Mouse (Mus musculus) lung, adult 2 months (tissue): ENCODE results near the gene Ovol2. TPM values are rescaled to one million over a fixed set of nuclear protein-coding genes. Genes with fewer than 3 reads are reported as not detected.
"Not testable (repeated sequence)": the region's sequence is repeated elsewhere in the genome, so short reads cannot be mapped to it uniquely, and the experiment has no call there.

ENCODE experiments used
- DNase-seq: peaks from one replicate; pipeline ENCODE4 v3.0.0; 2022
- H3K4me1 ChIP-seq: fragments of 200-500 bp; 2 replicates; pipeline ENCODE4 v1.6.1; 2011; ENCODE audit warnings: low read length; ENCODE audit not compliant: control insufficient read depth, insufficient read depth
- H3K4me3 ChIP-seq: fragments of 200-500 bp; replicated peaks from 2 replicates; pipeline ENCODE3; 2011; ENCODE audit warnings: low read depth, mild to moderate bottlenecking, control low read depth, low read length; ENCODE audit errors: extremely low read depth
- CTCF ChIP-seq: fragments of 200-500 bp; IDR thresholded peaks from 2 replicates; pipeline ENCODE4 v1.5.1; 2011; ENCODE audit warnings: mild to moderate bottlenecking, low read length, control low read depth; ENCODE audit not compliant: insufficient read depth
- POLR2A ChIP-seq: fragments of 200-500 bp; IDR thresholded peaks from 2 replicates; pipeline ENCODE4 v1.6.1; 2011; ENCODE audit warnings: low read depth, mild to moderate bottlenecking, control low read depth, low read length, borderline replicate concordance; ENCODE audit errors: extremely low read depth
- WGBS: fragments of 180-500 bp; shearing (Covaris S2); methylation state at CpG from one replicate; pipeline ENCODE4 v1.1.7; 2018; 5-methylcytosine and 5-hydroxymethylcytosine counted together
- polyA plus RNA-seq: library from polyadenylated mRNA; depleted of rRNA; stranded (reverse); fragments of >200 nt; gene quantifications from 2 replicates; pipeline ENCODE4 v1.2.3, GENCODE M21; 2012

Ovol2 gene
- polyA plus RNA-seq, 1 experiment, result 6.7 TPM

- TF ChIP-seq CTCF (peak; percentile 38), POLR2A (no peak)
- no peak for DNase-seq
- whole genome bisulfite sequencing, result 61% methylated on average over 3 of the region's 3 CpGs
- Histone ChIP-seq H3K4me3 (no peak overlapping the region), H3K4me1 (no peaks in the 10 kb centered on the region)
Observed at GRCm38 (mm10) chr2:144348525-144348924, 16.6 kb upstream of the Ovol2 start.

GRCm38 (mm10) chr2:144343158-144343557, 11.2 kb upstream of the Ovol2 start:
- H3K4me1 ChIP-seq, result no peaks in the 10 kb centered on the region
- no peak overlapping the region for H3K4me3 ChIP-seq
- DNase-seq, result no peak
- TF ChIP-seq CTCF (no peak), POLR2A (no peak)
- WGBS, result 39% methylated on average over 4 of the region's 4 CpGs

DNA sequence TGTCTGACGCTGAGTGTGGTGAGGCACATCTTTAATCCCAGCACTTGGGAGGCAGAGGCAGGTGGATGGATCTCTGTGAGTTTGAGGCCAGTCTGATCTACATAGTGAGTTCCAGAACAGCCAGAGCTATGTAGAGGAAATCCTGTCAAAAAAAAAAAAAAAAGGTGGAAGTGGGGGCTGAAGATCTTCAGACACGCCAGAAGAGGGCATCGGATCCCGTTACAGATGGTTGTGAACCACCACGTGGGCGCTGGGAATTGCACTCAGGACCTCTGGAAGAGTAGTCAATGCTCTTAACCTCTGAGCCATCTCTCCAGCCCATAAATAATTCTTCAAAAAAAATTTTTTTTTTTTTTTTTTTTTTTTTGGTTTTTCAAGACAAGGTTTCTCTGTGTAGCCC, 6.2 kb upstream of the Ovol2 start:
- WGBS, result 75% methylated on average over 6 of the region's 6 CpGs

GRCm38 (mm10) chr2:144337701-144338100, 5.8 kb upstream of the Ovol2 start:
- WGBS, result 65% methylated on average over 8 of the region's 8 CpGs
- TF ChIP-seq CTCF (no peak), POLR2A (no peak)
- Histone ChIP-seq H3K4me1 (no peaks in the 10 kb centered on the region), H3K4me3 (no peak overlapping the region)
- no peak for DNase-seq

More for the DNA sequence above, 6.2 kb upstream of the Ovol2 start:
- H3K4me1 ChIP-seq, H3K4me3 ChIP-seq, DNase-seq: not testable (repeated sequence)

- WGBS, result 38% methylated on average over 3 of the region's 3 CpGs
- DNase-seq, result no peak
- TF ChIP-seq CTCF, result no peak
- no peak for TF ChIP-seq POLR2A
- no peaks in the 10 kb centered on the region for H3K4me1 ChIP-seq
- H3K4me3 ChIP-seq, result no peak overlapping the region
Observed at GRCm38 (mm10) chr2:144337230-144337629, 5.3 kb upstream of the Ovol2 start.

DNA sequence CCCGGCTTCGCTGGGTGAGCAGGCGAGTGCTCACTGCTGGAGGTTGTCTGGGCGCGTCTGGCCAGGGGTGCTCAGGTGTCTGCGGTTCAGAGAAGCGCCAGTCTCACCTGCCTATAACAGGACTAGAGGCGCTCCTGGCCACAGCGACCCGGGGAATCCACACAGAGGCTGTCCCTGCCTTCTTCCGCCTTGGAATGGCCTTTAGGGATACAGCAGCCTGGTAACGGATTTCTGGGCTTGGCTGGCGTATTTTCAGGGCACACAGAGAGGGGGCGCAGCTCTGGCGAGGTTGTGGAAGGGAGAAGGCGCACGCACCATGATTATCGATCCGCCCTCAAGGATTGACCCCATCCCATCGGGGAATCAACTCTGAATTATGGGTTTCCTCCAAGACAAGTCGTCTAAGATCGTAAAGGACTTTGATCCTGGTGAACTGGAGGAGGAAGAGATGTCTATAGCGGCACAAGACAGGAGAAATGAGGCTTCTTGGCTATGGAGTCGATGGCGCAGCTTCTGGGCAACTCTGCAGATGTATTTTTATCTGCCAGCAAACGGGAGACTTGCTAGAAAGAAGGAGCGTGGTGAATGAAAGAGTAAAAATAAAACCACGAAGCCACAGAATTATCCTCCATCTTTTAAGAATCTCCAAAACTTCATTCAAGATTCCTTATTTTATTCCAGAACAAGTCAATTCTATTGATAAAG, 1.3 kb upstream of the Ovol2 start:
- peak overlapping the region; percentile 0 for H3K4me3 ChIP-seq
- H3K4me1 ChIP-seq, result peaks cover 15% of the 10 kb centered on the region
- TF ChIP-seq POLR2A (no peak), CTCF (no peak)
- WGBS, result 14% methylated on average over 28 of the region's 28 CpGs
- peak; percentile 31 for DNase-seq

- WGBS, result 8% methylated on average over 9 of the region's 9 CpGs
- Histone ChIP-seq H3K4me3 (no peak overlapping the region), H3K4me1 (peaks cover 15% of the 10 kb centered on the region)
- DNase-seq, result no peak
- TF ChIP-seq POLR2A (no peak), CTCF (no peak)
Observed at GRCm38 (mm10) chr2:144332486-144332885, 540 bp upstream of the Ovol2 start.

DNA sequence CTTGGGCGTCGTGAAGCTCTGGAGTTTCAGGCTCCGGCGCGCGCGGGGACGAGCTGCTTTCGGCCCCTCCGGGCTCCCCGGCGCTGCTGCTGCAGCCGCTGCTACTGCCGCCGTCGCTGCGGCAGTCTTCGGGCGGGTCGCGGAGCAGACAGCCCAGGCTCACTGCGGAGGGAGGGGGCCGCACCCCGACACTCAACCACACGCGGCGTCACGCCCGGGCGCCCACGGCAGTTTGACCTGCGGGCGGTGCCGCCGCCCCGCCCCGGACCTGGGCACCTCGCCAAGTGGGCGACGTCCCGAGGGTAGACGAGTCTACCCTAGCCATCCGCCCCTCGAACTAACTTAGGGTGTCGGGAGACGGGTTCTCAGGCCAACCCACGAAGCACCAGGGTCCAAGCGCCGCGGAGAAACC, 980 bp downstream of the Ovol2 start:
- TF ChIP-seq CTCF, result no peak
- TF ChIP-seq POLR2A, result no peak
- peaks cover 15% of the 10 kb centered on the region for H3K4me1 ChIP-seq
- under 1% methylated on average over 50 of the region's 50 CpGs for WGBS
- peak; percentile 50 for DNase-seq
- H3K4me3 ChIP-seq, result peak overlapping the region; percentile 81

DNA sequence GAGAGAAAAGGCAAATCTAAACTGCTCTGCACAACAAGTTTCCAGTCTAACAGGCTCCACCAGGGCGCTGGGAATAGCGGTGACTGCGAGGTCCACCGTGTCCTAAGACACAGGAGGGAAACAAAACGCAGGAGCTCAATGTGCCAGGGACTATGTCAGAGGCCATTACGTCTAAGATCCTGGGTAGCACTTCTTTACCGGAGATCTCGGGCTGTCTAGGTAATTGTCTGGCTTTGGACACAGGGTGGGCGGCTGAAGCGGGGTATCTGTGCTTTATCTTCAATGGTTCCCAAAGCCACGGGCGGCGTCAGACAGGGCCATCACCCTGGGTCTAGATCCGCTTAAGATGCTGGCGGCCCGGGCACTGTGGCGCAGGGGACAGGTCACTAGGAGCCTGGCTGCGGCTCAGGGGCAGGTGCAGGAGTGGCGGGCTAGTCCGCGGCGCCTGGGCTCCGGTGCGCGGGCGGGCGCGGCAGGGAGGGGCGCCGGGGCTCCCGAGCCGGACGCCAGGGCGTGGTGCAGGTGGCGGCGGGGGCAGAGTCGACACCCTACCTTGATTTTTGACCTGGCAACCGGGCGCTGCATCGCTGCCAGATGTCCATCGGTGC, 1.5 kb downstream of the Ovol2 start:
- Histone ChIP-seq H3K4me3 (peak overlapping the region; percentile 81), H3K4me1 (peaks cover 15% of the 10 kb centered on the region)
- WGBS, result under 1% methylated on average over 35 of the region's 41 CpGs
- TF ChIP-seq CTCF (no peak), POLR2A (no peak)
- DNase-seq, result no peak

DNA sequence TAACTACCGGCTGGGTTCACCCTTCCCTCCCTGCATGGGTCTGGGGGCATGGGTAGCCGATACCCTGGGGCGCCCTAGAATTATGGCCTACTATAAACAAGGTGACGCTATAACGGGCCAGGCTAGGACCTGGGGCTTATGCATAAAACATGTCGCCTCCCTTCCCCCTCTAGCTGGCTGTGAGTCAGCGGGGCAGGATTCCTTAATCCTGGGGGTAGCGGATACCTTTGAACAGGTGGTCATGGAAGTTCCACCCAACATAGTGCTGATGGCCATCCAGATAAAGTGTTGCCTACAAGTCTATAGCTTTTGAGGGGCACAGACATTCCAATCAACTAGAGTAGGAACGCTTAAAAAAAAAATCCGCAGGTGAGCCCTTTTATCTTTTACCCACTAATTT, 2.0 kb downstream of the Ovol2 start:
- 10% methylated on average over 10 of the region's 10 CpGs for whole genome bisulfite sequencing
- no peak overlapping the region for H3K4me3 ChIP-seq
- TF ChIP-seq POLR2A (no peak), CTCF (no peak)
- H3K4me1 ChIP-seq, result peaks cover 15% of the 10 kb centered on the region
- no peak for DNase-seq
